Mouse (Mus musculus) thymus, adult 2 months (tissue): Measurements from ENCODE around the gene Parp4.

ENCODE experiments used
- CTCF ChIP-seq: fragments of 200-500 bp; IDR thresholded peaks from 2 replicates; pipeline ENCODE4 v1.5.1; 2012; ENCODE audit warnings: mild to moderate bottlenecking, control low read depth, low read length, moderate library complexity, borderline replicate concordance; ENCODE audit not compliant: control insufficient read depth, poor library complexity, insufficient read depth; ENCODE audit errors: extremely low read depth
- POLR2A ChIP-seq: fragments of 200-500 bp; IDR thresholded peaks from 2 replicates; pipeline ENCODE4 v1.6.1; 2012; ENCODE audit warnings: mild to moderate bottlenecking, low read length, control low read depth, moderate library complexity; ENCODE audit not compliant: control insufficient read depth, poor library complexity, insufficient read depth; ENCODE audit errors: extremely low read depth

DNA sequence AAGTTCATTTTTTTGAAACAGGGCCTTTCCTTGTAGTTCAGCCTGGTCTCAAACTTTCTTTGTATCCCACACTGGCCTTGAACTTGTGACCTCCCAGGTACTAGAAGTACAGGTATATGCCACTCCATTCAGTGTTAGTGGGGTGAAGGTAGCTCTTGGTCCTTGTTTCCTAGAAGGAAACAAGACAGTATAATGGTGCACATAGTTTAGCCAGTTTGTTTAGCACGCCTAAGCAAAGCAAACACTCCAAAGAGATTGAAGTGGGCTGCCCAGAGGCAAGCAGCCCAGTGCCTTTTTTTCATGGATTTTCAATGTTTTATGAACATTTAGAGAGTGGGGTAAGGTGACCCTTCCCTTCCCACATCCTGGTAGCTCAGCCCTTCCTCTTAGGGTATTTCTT is 42.1 kb downstream of the Parp4 start:
- TF ChIP-seq CTCF (no peak), POLR2A (no peak)
